Mouse (Mus musculus): ENCODE results near the gene Evc2. TPM values are rescaled to one million over a fixed set of nuclear protein-coding genes. Genes with fewer than 3 reads are reported as not detected.

The Evc2 gene
- 17.3 and 32.6 TPM in 2 replicates for polyA plus RNA-seq (2012; rRNA removed; ENCODE audit: low replicate concordance)

GRCm38 (mm10) chr5:37338288-37338687 is at the start of gene Evc2:
TSS of gene Evc2 (plus strand) at chr5:37338499.

GRCm38 (mm10) chr5:37336485-37337105 is 1.7 kb upstream of the Evc2 start, which contains the start of gene Evc:
TSS of gene Evc (minus strand) at chr5:37336894.

Other genes starting within 250 kb of the Evc2 start
- gene Crmp1, start 96.6 kb upstream of the Evc2 start, polyA plus RNA-seq (2012; rRNA removed; ENCODE audit: low replicate concordance), result 0.95 and 1.4 TPM in 2 replicates
- 11.7 and 22.9 TPM in 2 replicates for gene Evc, start 1.6 kb upstream of the Evc2 start, polyA plus RNA-seq (2012; rRNA removed; ENCODE audit: low replicate concordance)